Mouse (Mus musculus): ENCODE results near the gene Hoxa2. TPM values are rescaled to one million over a fixed set of nuclear protein-coding genes. Genes with fewer than 3 reads are reported as not detected.
A peak's percentile ranks its signal among the peaks of the same experiment; 100 is the strongest.

Hoxa2 gene
- polyA plus RNA-seq, 1 experiment from 2014 or later, result 52.2 TPM

DNA sequence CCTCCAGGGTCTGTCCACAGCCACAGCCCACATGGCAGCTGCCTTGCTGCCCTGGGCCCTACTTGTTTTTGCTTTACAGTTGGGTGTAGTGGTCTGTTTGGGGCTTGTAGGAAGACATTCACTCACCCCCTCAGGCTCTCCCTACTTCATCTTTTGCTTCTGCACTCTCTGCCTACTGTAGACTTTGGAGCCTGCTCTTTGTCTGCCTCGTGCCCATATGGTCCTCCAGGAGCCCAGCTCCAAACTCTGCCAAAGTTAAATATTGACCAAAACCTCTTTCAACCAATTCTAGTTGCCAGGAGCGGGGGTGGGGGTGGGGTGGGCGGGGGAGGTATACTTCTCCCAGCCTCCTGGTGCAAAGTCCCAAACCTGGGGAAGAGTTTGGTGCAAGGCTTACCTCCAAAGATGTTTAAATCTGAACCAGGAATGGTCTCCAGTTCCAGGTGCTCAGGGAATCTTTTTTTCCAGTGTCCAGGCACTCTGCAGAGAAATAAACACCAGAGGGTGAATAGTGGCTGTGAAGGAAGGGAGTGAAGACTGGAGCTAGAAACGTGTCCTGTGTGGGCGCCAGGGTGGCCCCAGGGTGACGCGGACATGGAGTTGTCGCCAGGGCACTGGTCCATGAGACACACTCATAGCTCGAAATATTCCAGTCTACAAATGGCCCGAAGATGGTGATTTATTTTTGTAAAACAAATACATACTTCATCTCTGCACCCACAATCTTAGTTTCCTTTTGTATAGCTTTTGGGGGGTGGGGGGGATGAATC is 18.9 kb upstream of the Hoxa2 start:
- H3K4me2 ChIP-seq (replicated peaks), result peak overlapping the region; percentile 88
- peak overlapping the region; percentile 16 for H3K4me3 ChIP-seq
- H3K36me3 ChIP-seq, result no peaks in the 10 kb centered on the region
- peak overlapping the region; percentile 51 for H3K9ac ChIP-seq
- no peak for ATAC-seq (ENCODE audit: low FRiP score)
- H3K27ac ChIP-seq, result peak overlapping the region; percentile 87
- 6% methylated on average over 10 of the region's 10 CpGs for WGBS
- H3K4me1 ChIP-seq, result peaks cover 17% of the 10 kb centered on the region; the same call in 1 of the 2 replicates
- peaks cover 99% of the 10 kb centered on the region for H3K27me3 ChIP-seq
- no peaks in the 10 kb centered on the region for H3K9me3 ChIP-seq (replicated peaks)

DNA sequence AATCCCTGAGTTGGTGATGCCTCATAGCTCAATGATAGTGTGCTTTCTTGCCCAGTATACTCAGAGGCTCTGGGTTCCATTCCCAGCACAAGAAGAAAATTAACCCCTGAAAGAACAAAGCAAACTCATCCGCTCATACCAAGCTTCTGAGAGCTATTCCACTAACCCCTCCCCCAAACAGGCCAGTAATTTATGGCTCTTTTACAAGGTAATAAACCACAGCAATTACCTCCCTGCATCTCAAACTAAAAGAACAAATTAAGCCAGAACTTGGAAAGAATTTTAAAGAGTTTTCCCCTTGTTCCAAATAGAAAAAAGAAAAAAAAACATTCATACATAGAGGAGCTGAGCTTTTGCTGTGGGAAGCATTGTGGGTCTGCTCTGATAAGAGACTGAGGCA is 18.2 kb upstream of the Hoxa2 start:
- Histone ChIP-seq H3K4me3 (0 out of 2 replicates have a peak overlapping the region, but pooled peaks have one; percentile 16), H3K4me2 (replicated peaks) (peak overlapping the region; percentile 88), H3K27me3 (peaks cover 99% of the 10 kb centered on the region), H3K27ac (peak overlapping the region; percentile 87), H3K4me1 (peaks cover 17% of the 10 kb centered on the region; the same call in 1 of the 2 replicates), H3K9ac (peak overlapping the region; percentile 51), H3K9me3 (replicated peaks) (no peaks in the 10 kb centered on the region), H3K36me3 (no peaks in the 10 kb centered on the region)
- no peak for ATAC-seq (ENCODE audit: low FRiP score)
- WGBS, result 18% methylated on average over 1 of the region's 1 CpGs

DNA sequence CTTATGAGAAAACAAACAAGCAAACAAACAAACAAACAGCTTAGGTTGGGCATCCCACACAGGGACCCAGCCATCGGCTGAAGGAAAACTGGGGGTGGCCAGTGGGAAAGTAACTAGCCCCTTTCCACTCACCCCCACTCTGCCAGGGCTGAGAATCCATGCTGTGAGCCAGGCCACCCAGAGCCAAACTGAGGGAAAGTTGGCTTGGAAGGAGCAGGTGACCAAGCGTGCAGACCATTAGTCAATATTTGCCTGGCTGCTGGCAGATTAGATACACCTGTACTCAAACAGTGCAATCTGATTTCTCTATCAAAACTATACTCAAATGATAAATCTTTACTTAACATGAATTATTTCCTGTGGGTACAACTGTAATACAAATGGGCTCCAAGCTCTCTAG is 17.4 kb upstream of the Hoxa2 start:
- H3K27me3 ChIP-seq, result peaks cover 99% of the 10 kb centered on the region
- H3K9ac ChIP-seq, result no peak overlapping the region
- H3K4me2 ChIP-seq (replicated peaks), result peak overlapping the region; percentile 88
- H3K9me3 ChIP-seq (replicated peaks), result no peaks in the 10 kb centered on the region
- H3K4me1 ChIP-seq, result peaks cover 17% of the 10 kb centered on the region; the same call in 1 of the 2 replicates
- H3K36me3 ChIP-seq, result no peaks in the 10 kb centered on the region
- no peak for ATAC-seq (ENCODE audit: low FRiP score)
- WGBS, result 24% methylated on average over 2 of the region's 2 CpGs
- peak overlapping the region; percentile 98; the same call in 1 of the 2 replicates for H3K27ac ChIP-seq
- H3K4me3 ChIP-seq, result no peak overlapping the region; the same call in 1 of the 2 replicates

DNA sequence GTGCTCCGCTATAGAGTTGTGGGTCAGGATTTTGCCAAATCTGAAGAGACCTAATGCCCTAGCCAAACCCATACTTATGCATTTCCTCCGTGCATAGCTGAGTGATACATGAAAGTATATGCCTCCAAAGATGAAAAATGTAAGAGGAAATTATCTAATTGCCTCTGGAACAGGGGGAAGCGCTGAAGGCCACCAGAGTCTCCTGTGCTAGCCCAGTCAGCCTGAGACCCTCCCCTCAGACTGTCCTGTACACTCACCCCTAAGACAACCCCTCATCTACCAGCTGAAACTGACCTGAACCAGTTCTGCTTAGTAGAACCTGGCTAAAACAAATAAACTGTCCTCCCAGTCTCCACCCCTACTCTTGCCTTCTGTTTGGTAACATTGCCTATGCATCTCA is 16.1 kb upstream of the Hoxa2 start:
- WGBS, result 13% methylated on average over 3 of the region's 3 CpGs
- Histone ChIP-seq H3K4me1 (peaks cover 14% of the 10 kb centered on the region; the same call in 1 of the 2 replicates), H3K4me2 (replicated peaks) (peak overlapping the region; percentile 88), H3K27ac (peak overlapping the region; percentile 98), H3K9me3 (replicated peaks) (no peaks in the 10 kb centered on the region), H3K27me3 (peaks cover 98% of the 10 kb centered on the region), H3K36me3 (no peaks in the 10 kb centered on the region), H3K9ac (peak overlapping the region; percentile 89), H3K4me3 (peak overlapping the region; percentile 55)
- no peak for ATAC-seq (ENCODE audit: low FRiP score)

DNA sequence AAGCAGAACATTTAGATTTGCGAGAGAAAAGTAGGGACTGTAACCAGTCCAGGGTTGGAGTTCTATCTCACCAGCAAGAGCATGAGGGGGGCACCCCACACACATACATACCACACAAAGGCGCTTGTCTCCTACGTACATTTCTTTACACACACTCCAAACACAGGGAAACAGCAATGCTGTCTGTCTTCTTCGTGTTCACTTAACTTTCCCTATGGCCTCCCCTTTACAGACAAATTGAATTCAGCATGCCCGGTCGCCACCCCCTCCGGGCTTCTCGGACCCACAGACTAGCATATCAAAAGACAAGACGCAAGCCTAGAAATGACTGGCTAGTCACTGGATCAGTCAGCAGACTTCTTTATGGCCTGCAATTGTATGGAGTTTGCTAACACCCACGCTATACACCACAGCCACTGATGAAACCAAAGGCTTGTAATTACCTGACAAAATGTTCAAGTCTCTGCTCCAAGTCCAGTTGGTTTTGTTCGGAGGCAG is 15.6 kb upstream of the Hoxa2 start:
- peak overlapping the region; percentile 98 for H3K27ac ChIP-seq
- peak overlapping the region; percentile 88 for H3K4me2 ChIP-seq (replicated peaks)
- H3K9me3 ChIP-seq (replicated peaks), result no peaks in the 10 kb centered on the region
- no peaks in the 10 kb centered on the region for H3K36me3 ChIP-seq
- peak overlapping the region; percentile 89 for H3K9ac ChIP-seq
- H3K4me1 ChIP-seq, result peaks cover 13% of the 10 kb centered on the region; the same call in 1 of the 2 replicates
- peaks cover 98% of the 10 kb centered on the region for H3K27me3 ChIP-seq
- WGBS, result 3% methylated on average over 11 of the region's 11 CpGs
- H3K4me3 ChIP-seq, result peak overlapping the region; percentile 55
- ATAC-seq (ENCODE audit: low FRiP score), result no peak

DNA sequence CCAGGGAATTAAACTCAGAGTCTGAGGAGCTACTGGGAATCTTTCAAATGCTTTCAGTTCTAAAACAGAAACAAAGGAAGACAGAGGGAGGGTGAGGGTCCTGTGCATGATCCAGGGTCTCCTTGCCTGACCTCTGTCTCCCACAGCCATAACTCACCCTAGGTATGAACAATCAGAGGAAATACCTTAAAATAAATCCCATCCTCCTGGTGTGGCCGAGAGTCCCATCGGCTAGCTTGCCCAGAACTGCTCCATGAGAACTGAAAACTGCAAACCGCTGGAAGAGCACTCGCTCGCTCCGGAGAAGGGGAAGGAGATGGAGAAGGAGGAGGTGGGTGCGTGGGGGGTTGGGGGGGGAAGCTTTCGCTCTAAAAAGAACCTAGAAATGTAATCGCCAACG is 15.1 kb upstream of the Hoxa2 start:
- under 1% methylated on average over 10 of the region's 10 CpGs for WGBS
- peaks cover 99% of the 10 kb centered on the region for H3K27me3 ChIP-seq
- peak overlapping the region; percentile 55 for H3K4me3 ChIP-seq
- H3K27ac ChIP-seq, result peak overlapping the region; percentile 98
- H3K4me2 ChIP-seq (replicated peaks), result peak overlapping the region; percentile 88
- no peak for ATAC-seq (ENCODE audit: low FRiP score)
- H3K36me3 ChIP-seq, result no peaks in the 10 kb centered on the region
- H3K4me1 ChIP-seq, result peaks cover 12% of the 10 kb centered on the region; the same call in 1 of the 2 replicates
- H3K9ac ChIP-seq, result peak overlapping the region; percentile 89
- H3K9me3 ChIP-seq (replicated peaks), result no peaks in the 10 kb centered on the region

DNA sequence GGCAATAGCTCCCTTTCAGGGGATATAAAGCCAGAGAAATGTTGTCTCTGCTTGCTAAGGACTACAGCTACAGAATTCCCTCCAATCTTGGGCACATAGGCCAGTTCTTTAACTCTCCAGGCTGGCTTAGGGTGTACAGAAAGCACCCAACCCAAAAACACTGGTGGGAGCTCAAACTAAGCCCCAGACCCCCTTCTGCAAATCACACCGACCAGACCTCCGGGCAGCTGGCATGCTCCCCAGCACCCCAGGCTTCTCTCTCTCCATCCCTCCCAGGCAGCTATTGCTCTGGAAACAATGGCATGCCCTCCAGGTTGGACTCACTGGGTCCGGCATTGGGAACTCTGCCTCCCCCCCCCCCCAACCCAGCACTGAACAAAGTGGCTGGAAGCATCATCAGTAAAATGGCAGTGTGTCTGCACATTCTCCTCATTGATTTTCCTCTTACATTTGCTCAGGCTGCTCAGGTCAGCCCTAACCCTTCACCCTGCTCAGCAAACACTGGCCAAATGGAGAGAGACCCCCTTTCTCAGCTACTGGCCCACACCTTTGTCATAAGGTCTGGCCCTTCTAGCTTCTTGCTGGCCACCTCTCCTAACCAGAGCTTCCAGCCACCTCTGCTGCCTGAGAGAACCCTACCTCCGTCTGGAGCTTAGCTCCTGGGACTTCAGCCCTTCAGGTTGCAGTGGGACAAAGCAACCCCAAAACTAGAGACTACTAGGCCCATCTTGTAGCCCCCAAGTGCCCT is 14.5 kb upstream of the Hoxa2 start:
- Histone ChIP-seq H3K36me3 (no peaks in the 10 kb centered on the region), H3K9me3 (replicated peaks) (no peaks in the 10 kb centered on the region), H3K4me1 (peaks cover 6% of the 10 kb centered on the region; the same call in 1 of the 2 replicates), H3K27ac (peak overlapping the region; percentile 98), H3K9ac (peak overlapping the region; percentile 89), H3K27me3 (peaks cover 96% of the 10 kb centered on the region), H3K4me2 (replicated peaks) (peak overlapping the region; percentile 88), H3K4me3 (peak overlapping the region; percentile 55)
- no peak for ATAC-seq (ENCODE audit: low FRiP score)
- WGBS, result 1% methylated on average over 4 of the region's 4 CpGs

DNA sequence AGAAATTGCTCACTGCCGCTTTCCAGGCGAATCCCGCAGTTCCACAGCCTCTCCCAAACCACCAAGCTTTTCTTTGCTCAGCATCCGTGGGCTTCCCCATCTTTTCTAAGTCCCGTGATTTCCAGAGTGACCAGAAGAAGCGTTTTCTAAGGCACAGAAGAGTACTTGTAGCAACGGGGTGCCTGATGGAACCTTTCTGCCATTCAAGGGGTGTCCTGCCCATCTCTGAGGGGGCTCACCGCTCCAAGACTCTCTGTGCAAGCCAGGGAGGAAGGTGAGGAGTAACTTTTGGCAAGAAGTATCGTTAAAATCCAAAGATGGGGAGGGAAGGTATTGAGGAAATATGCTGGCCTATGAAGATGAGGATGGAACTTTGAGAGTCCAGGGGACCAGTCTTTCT is 13.2 kb upstream of the Hoxa2 start:
- Histone ChIP-seq H3K9me3 (replicated peaks) (no peaks in the 10 kb centered on the region), H3K36me3 (no peaks in the 10 kb centered on the region), H3K27me3 (peaks cover 95% of the 10 kb centered on the region), H3K4me1 (peaks cover 4% of the 10 kb centered on the region; the same call in 1 of the 2 replicates), H3K4me2 (replicated peaks) (peak overlapping the region; percentile 88), H3K27ac (peak overlapping the region; percentile 98), H3K4me3 (peak overlapping the region; percentile 55), H3K9ac (peak overlapping the region; percentile 89)
- WGBS, result 1% methylated on average over 9 of the region's 9 CpGs
- no peak for ATAC-seq (ENCODE audit: low FRiP score)

DNA sequence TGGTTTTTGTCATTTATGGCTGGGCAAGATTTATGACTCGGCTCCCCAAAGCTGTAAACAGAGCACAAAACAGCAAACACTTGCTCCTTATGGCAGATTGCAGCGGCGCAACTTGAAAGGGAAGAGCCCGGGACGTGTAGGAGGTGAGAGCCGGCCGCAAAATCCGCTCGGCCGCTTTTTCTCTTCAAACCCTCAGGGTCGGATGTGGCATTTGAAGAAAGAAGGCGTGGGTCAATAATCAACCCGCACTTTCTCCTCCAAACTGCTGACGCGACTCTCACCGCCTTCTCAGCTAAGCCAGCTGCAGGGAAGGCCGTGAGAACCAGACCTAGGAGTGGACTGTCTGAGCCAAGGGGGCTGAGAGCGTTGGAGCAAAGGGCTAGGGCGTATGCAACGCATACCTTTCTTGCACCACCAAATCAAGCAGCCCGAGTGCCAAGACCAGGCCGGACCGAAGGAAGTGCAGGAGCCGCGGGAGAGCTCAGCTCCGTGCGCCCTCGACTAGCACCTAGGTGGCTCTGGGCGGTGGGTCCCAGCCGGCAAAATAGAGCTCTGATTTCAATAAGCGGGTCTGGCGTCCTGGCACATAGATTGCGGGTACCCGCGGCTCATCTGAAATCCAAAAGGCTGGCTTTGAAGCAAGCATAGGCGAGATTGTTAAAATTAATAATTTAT is 12.6 kb upstream of the Hoxa2 start, which contains the start of gene 5730596B20Rik:
5730596B20Rik (plus strand) TSS at position 438 of the 675 bp plus-strand sequence.
- WGBS, result under 1% methylated on average over 36 of the region's 36 CpGs
- Histone ChIP-seq H3K27ac (peak within 1 kb of the TSS; percentile 98), H3K9ac (peak within 1 kb of the TSS; percentile 89), H3K36me3 (no peaks in the 10 kb centered on the region), H3K9me3 (replicated peaks) (no peaks in the 10 kb centered on the region), H3K4me2 (replicated peaks) (peak within 1 kb of the TSS; percentile 88), H3K4me1 (peaks cover 7% of the 10 kb centered on the region; the same call in 1 of the 2 replicates), H3K27me3 (peaks cover 95% of the 10 kb centered on the region), H3K4me3 (peak within 1 kb of the TSS; percentile 55)
- no peak for ATAC-seq (ENCODE audit: low FRiP score)

DNA sequence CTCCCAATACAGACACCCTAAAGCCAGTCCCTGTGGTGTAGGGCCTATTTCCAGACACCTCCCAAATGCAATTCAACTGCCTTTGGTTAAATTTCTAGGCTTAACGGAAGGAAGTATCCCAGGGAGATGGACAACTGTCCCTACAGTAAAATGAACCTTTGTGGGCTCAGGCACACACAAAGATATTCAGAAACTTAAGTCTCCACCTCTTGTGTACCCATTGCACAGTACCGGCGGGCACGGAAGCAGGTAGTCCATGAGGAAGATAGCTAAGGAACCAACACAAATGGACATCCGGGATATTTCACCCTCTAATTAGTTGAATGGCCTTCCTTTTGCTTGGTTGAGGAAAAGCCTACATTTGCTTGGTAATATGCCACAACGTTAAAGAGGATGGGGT is 11.8 kb upstream of the Hoxa2 start:
- peak overlapping the region; percentile 55 for H3K4me3 ChIP-seq
- peaks cover 95% of the 10 kb centered on the region for H3K27me3 ChIP-seq
- H3K36me3 ChIP-seq, result no peaks in the 10 kb centered on the region
- peak overlapping the region; percentile 88 for H3K4me2 ChIP-seq (replicated peaks)
- WGBS, result 3% methylated on average over 6 of the region's 6 CpGs
- no peaks in the 10 kb centered on the region for H3K9me3 ChIP-seq (replicated peaks)
- ATAC-seq (ENCODE audit: low FRiP score), result 0 out of 2 replicates have a peak, but pooled peaks have one; percentile 0
- H3K4me1 ChIP-seq, result peaks cover 12% of the 10 kb centered on the region
- H3K27ac ChIP-seq, result peak overlapping the region; percentile 98
- H3K9ac ChIP-seq, result peak overlapping the region; percentile 89

DNA sequence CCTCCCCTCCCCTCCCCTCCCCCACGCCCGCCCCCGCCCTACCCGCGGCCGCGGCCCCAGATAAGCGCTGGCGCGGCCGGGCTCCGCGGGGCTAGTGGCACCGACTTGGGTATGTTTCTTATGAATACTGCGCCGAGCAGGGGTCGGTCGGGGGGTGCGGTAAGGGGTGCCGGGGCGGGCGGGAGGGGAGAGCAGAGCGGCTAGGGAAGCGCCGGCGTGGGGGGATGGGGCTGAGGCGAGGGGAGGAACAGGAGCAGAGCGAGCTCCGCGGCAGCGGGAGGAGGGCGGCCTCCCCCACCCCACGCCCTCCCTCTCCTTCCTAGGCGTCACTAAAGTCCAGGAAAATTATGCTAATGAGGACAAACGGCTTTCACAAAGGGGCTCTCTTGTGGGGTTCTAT is 11.2 kb upstream of the Hoxa2 start:
- Histone ChIP-seq H3K36me3 (no peaks in the 10 kb centered on the region), H3K9ac (peak overlapping the region; percentile 89), H3K27me3 (peaks cover 95% of the 10 kb centered on the region), H3K27ac (peak overlapping the region; percentile 98), H3K4me3 (peak overlapping the region; percentile 55), H3K4me1 (peaks cover 17% of the 10 kb centered on the region), H3K4me2 (replicated peaks) (peak overlapping the region; percentile 88), H3K9me3 (replicated peaks) (no peaks in the 10 kb centered on the region)
- peak; percentile 47 for ATAC-seq (ENCODE audit: low FRiP score)
- WGBS, result 4% methylated on average over 10 of the region's 35 CpGs
